15 mouse cellular contexts compared by ENCODE assay signal in the genomic region with DNA sequence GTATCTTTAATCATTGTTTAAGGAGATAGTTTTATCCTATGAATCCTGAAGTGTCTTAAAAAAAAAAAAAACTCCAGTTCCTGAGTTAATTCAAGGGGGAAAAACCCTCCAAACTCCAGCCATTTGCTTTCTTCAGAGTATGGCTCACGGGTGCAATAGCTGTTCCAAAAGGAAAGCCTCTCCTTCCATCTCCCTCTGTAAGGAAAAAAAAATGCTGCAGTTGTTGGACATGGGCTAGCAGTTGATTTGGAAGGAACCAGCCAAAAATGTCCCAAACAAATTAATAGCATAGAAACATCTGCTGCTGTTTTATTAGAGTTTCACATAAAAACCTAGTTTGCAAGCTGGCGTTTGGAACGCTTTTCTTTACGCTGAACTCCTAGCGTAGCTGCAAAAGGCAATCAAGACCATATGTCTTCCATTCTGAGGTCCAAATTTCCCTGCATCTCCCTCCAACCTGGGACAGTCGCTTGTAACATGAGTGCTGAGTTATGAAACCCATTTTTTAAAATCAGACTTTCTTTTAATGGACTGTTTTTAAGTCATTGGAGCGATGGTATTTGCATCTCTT.
A peak's percentile ranks its signal among the peaks of the same experiment; 100 is the strongest.
DNase-seq lines count a peak whose midpoint lies in the region; ATAC-seq and TF ChIP-seq lines count a peak whose summit lies in the region.
"Had no signal": no experiment of that assay in that cellular context is flagged by ENCODE, and none has a peak within 500 bp of the region (broad histone marks: within the 10 kb centered on the region; RNA-seq: fewer than 3 reads in every experiment).

No protein-coding gene starts in this region.

- peak; percentile 34; the same call in 1 of the 2 replicates for ATAC-seq in frontal cortex, adult (ENCODE audit: low TSS enrichment)
- ATAC-seq: CD4-positive, CD25-positive, alpha-beta regulatory T cell, adult 4 months; intestine, postnatal 0 days; liver, embryonic 12.5 days; midbrain, embryonic 13.5 days had no signal

- no peaks in the 10 kb centered on the region for H3K4me1 ChIP-seq in kidney, adult 2 months (ENCODE audit: control insufficient read depth, insufficient read depth, low read length)
- H3K4me1 ChIP-seq: liver, embryonic 12.5 days; midbrain, embryonic 13.5 days had no signal

- no peaks in the 10 kb centered on the region for H3K27me3 ChIP-seq in kidney, adult 2 months (replicated peaks; ENCODE audit: control insufficient read depth, insufficient read depth, low read length)
- H3K27me3 ChIP-seq: liver, embryonic 12.5 days; midbrain, embryonic 13.5 days had no signal

- no peak overlapping the region for H3K27ac ChIP-seq in kidney, adult 2 months (ENCODE audit: insufficient read depth, low read depth, low read length)
- H3K27ac ChIP-seq: hindbrain, embryonic 10.5 days; liver, embryonic 12.5 days; macrophage; midbrain, embryonic 13.5 days had no signal

- no peak for DNase-seq in frontal cortex, postnatal 14 days (ENCODE audit: low spot score in 2 of 2)
- peak; percentile 64 for DNase-seq in brain, embryonic 14.5 days (ENCODE audit: low read depth)
- DNase-seq in cerebellum, adult 9-10 months, result peak; percentile 46
- peak; percentile 52 for DNase-seq in hindlimb bud, embryonic 11.5 days (ENCODE audit: extremely low spot score, low read depth, low spot score)
- DNase-seq in ovary, postnatal 36 days (ENCODE audit: low spot score), result no peak
- DNase-seq in kidney, adult 2 months, result no peak
- DNase-seq: kidney, postnatal 4 days; thymus, adult 2 months had no signal

- no peaks in the 10 kb centered on the region for H3K36me3 ChIP-seq in kidney, adult 2 months (ENCODE audit: control insufficient read depth, insufficient read depth, low read length)
- H3K36me3 ChIP-seq: hindbrain, embryonic 10.5 days; liver, embryonic 12.5 days; midbrain, embryonic 13.5 days had no signal

- WGBS in kidney, adult 2 months, result 77% methylated on average over 7 of the region's 7 CpGs

- no peak for TF ChIP-seq POLR2A in brain, embryonic 14.5 days (IDR thresholded peaks at IDR 0.05; ENCODE audit: borderline replicate concordance, extremely low read depth, insufficient read depth, insufficient read length, poor library complexity, severe bottlenecking)
- TF ChIP-seq POLR2A in kidney, adult 2 months (IDR thresholded peaks at IDR 0.05; ENCODE audit: low read depth, low read length), result no peak

- no peak overlapping the region for H3K4me3 ChIP-seq in kidney, adult 2 months (ENCODE audit: insufficient read depth, low read depth, low read length)
- H3K4me3 ChIP-seq: hindbrain, embryonic 10.5 days; liver, embryonic 12.5 days; midbrain, embryonic 13.5 days had no signal

- no peak for TF ChIP-seq CTCF in brain, embryonic 14.5 days (IDR thresholded peaks at IDR 0.05; ENCODE audit: borderline replicate concordance, extremely low read depth, insufficient read depth, insufficient read length)
- no peak for TF ChIP-seq CTCF in kidney, adult 2 months (conservative IDR thresholded peaks at IDR 0.05; ENCODE audit: insufficient read depth, insufficient read length, low read depth, low read length)

Comparison
In these comparisons a context has a peak if more than half of its experiments do, and no peak if none do; other contexts are left out.
1. DNase-seq: peak in brain, embryonic 14.5 days (single experiment), cerebellum, adult 9-10 months (single experiment) and hindlimb bud, embryonic 11.5 days (single experiment); none in frontal cortex, postnatal 14 days (0 of 2), ovary, postnatal 36 days (single experiment) and kidney, adult 2 months (single experiment).